Mouse (Mus musculus) liver, adult 2 months (tissue): ENCODE measurements at regions not wholly inside any gene's neighbourhood (a gene's known extent, or its start where the extent isn't known, plus 50 kb on each side); places are given as distances from the start of the nearest gene placed in this dataset.

Source experiments
- DNase-seq: peaks from one replicate; pipeline ENCODE4 v3.0.0-alpha.2; 2011; ENCODE audit warnings: low read depth, low spot score; ENCODE audit errors: extremely low read depth
- H3K27ac ChIP-seq: fragments of 200-500 bp; replicated peaks from 2 replicates; pipeline ENCODE4 v1.5.1; 2012; ENCODE audit warnings: low read depth, mild to moderate bottlenecking, control low read depth, inconsistent platforms, low read length; ENCODE audit not compliant: insufficient read depth
- H3K27me3 ChIP-seq: fragments of 200-500 bp; 2 replicates; pipeline ENCODE4 v1.6.1; 2012; ENCODE audit warnings: mild to moderate bottlenecking, moderate library complexity, low read length, inconsistent platforms; ENCODE audit not compliant: control insufficient read depth, insufficient read depth
- H3K36me3 ChIP-seq: fragments of 200-500 bp; 2 replicates; pipeline ENCODE4 v1.6.1; 2012; ENCODE audit warnings: low read length, inconsistent platforms; ENCODE audit not compliant: control insufficient read depth, insufficient read depth
- H3K4me1 ChIP-seq: fragments of 200-500 bp; 2 replicates; pipeline ENCODE4 v1.6.1; 2011; ENCODE audit warnings: low read length; ENCODE audit not compliant: control insufficient read depth, insufficient read depth
- H3K4me3 ChIP-seq: fragments of 200-500 bp; 2 replicates; pipeline ENCODE4 v1.5.1; 2011; ENCODE audit warnings: low read depth, mild to moderate bottlenecking, control low read depth, low read length, moderate library complexity; ENCODE audit not compliant: insufficient read depth
- H3K79me2 ChIP-seq: fragments of 200-500 bp; 2 replicates; pipeline ENCODE4 v1.6.1; 2012; ENCODE audit warnings: inconsistent platforms, mild to moderate bottlenecking, low read length, moderate library complexity; ENCODE audit not compliant: control insufficient read depth, insufficient read depth
- H3K9ac ChIP-seq: fragments of 200-500 bp; 2 replicates; pipeline ENCODE4 v1.6.1; 2012; ENCODE audit warnings: low read depth, mild to moderate bottlenecking, control low read depth, inconsistent platforms, low read length
- CTCF ChIP-seq: fragments of 200-500 bp; IDR thresholded peaks from 2 replicates; pipeline ENCODE4 v1.5.1; 2011; ENCODE audit warnings: low read depth, low read length, control low read depth
- POLR2A ChIP-seq: fragments of 200-500 bp; IDR thresholded peaks from 2 replicates; pipeline ENCODE4 v1.6.1; 2011; ENCODE audit warnings: low read length, control low read depth; ENCODE audit not compliant: insufficient read depth; ENCODE audit errors: extremely low read depth
- WGBS: fragments of 180-500 bp; shearing (Covaris S2); methylation state at CpG from one replicate; pipeline ENCODE4 v1.1.7; 2018; 5-methylcytosine and 5-hydroxymethylcytosine counted together

DNA sequence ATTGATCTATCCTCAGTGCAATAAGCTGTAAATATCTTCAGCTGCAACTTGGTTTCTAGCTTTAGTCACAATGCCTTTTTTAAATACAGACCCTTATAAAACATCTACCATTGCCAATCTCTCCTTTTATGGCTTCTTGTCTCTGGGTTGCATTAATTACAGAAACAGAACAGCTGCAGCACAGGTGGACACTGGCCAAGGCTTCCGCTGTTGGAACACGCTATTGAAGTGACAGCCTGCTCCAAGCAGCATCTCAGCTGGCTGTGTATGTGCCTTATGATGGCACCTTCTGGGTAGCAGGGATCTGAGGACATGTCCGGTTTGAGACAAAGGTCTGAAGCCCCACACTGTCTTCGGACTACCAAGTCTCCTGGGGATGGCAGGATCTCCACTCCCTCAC is 207.1 kb upstream of the Plpp4 start:
- 93% methylated on average over 4 of the region's 4 CpGs for WGBS
- no peaks in the 10 kb centered on the region for H3K79me2 ChIP-seq
- no peak for TF ChIP-seq CTCF
- TF ChIP-seq POLR2A = no peak

GRCm38 (mm10) chr7:129050675-129051074 is 206.2 kb upstream of the Plpp4 start:
- Histone ChIP-seq H3K4me1 (no peaks in the 10 kb centered on the region), H3K9ac (no peak overlapping the region), H3K79me2 (no peaks in the 10 kb centered on the region), H3K4me3 (no peak overlapping the region), H3K36me3 (no peaks in the 10 kb centered on the region), H3K27me3 (no peaks in the 10 kb centered on the region), H3K27ac (no peak overlapping the region)
- TF ChIP-seq CTCF = no peak
- TF ChIP-seq POLR2A = no peak
- DNase-seq = no peak
- 81% methylated on average over 1 of the region's 1 CpGs for WGBS

More for the DNA sequence above, 207.1 kb upstream of the Plpp4 start:
- Histone ChIP-seq H3K9ac (no peak overlapping the region), H3K27me3 (no peaks in the 10 kb centered on the region), H3K27ac (no peak overlapping the region), H3K4me3 (no peak overlapping the region), H3K4me1 (no peaks in the 10 kb centered on the region), H3K36me3 (no peaks in the 10 kb centered on the region)
- DNase-seq = no peak

GRCm38 (mm10) chr7:129066891-129067290 is 189.9 kb upstream of the Plpp4 start:
- H3K79me2 ChIP-seq = no peaks in the 10 kb centered on the region
- H3K9ac ChIP-seq = no peak overlapping the region
- no peak overlapping the region for H3K27ac ChIP-seq
- WGBS = 84% methylated on average over 2 of the region's 2 CpGs
- H3K27me3 ChIP-seq = no peaks in the 10 kb centered on the region
- no peaks in the 10 kb centered on the region for H3K36me3 ChIP-seq
- H3K4me3 ChIP-seq = no peak overlapping the region
- DNase-seq = no peak
- no peaks in the 10 kb centered on the region for H3K4me1 ChIP-seq
- TF ChIP-seq POLR2A (no peak), CTCF (no peak)

DNA sequence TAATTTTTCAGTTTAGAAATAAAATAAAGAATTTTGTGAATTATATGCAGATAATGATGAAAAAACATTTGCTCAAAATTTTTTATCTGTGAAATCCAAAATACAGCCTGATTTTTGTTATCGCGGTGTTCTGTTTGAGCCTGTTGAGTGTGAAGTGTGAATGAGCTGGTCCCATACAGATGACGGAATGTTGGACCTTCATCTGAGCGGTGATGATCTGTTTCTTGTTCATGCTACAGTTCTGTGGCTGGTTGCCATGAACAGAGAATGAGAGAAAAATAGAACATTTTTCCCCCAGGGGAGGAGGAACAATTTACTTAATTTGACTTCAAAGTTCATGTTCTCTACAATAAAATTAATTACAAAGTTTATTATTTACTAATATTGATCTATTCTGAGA is 188.7 kb upstream of the Plpp4 start:
- no peak for DNase-seq
- no peaks in the 10 kb centered on the region for H3K27me3 ChIP-seq
- H3K36me3 ChIP-seq = no peaks in the 10 kb centered on the region
- H3K27ac ChIP-seq = no peak overlapping the region
- H3K79me2 ChIP-seq = no peaks in the 10 kb centered on the region
- 83% methylated on average over 4 of the region's 4 CpGs for WGBS
- no peak overlapping the region for H3K4me3 ChIP-seq
- no peaks in the 10 kb centered on the region for H3K4me1 ChIP-seq
- no peak overlapping the region for H3K9ac ChIP-seq
- no peak for TF ChIP-seq POLR2A
- TF ChIP-seq CTCF = no peak

GRCm38 (mm10) chr7:129079786-129080185 is 177.0 kb upstream of the Plpp4 start:
- Histone ChIP-seq H3K4me1 (no peaks in the 10 kb centered on the region), H3K9ac (no peak overlapping the region), H3K27ac (no peak overlapping the region), H3K4me3 (no peak overlapping the region), H3K79me2 (no peaks in the 10 kb centered on the region), H3K27me3 (no peaks in the 10 kb centered on the region; the same call in 1 of the 2 replicates), H3K36me3 (no peaks in the 10 kb centered on the region)
- WGBS = 82% methylated on average over 6 of the region's 6 CpGs
- DNase-seq = no peak
- TF ChIP-seq POLR2A (no peak), CTCF (no peak)

DNA sequence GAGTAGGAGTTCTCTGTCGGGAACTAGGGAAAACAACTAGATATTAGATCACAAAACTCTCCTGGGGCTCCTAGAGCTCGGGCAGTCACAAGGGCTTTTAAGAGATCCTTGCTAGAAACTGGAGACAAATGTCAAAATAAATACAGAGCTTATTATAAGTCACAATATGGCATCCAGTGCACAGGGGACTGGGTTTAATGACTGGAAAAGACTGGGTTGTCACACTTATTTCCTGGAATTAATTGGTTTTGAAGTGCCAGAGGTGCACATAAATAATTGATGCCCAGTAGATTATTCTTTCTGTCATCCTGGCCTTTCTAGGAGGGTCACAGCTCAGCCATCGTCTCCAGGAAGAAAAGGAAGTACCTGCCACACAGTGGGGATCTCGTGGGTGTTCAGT is 165.4 kb upstream of the Plpp4 start:
- Histone ChIP-seq H3K4me3 (no peak overlapping the region), H3K9ac (no peak overlapping the region), H3K27ac (no peak overlapping the region), H3K27me3 (no peaks in the 10 kb centered on the region), H3K4me1 (no peaks in the 10 kb centered on the region), H3K36me3 (no peaks in the 10 kb centered on the region), H3K79me2 (no peaks in the 10 kb centered on the region)
- no peak for TF ChIP-seq CTCF
- no peak for TF ChIP-seq POLR2A
- WGBS = 66% methylated on average over 4 of the region's 4 CpGs
- no peak for DNase-seq
